ENCODE assay signal across 16 mouse cellular contexts in genomic region chr3:65722897-65723296, GRCm38 (mm10).
"Had no signal": no experiment of that assay in that cellular context is flagged by ENCODE, and none has a peak within 500 bp of the region (broad histone marks: within the 10 kb centered on the region; RNA-seq: fewer than 3 reads in every experiment).

No protein-coding gene starts in this region.

- H3K9ac ChIP-seq: limb, embryonic 12.5 days; liver, embryonic 13.5 days; liver, postnatal 0 days; lung, embryonic 15.5 days; midbrain, embryonic 15.5 days; neural tube, embryonic 12.5 days; stomach, embryonic 15.5 days had no signal

- H3K4me3 ChIP-seq: limb, embryonic 12.5 days; liver, embryonic 13.5 days; lung, embryonic 15.5 days; megakaryocyte, embryonic 14.5 days; midbrain, embryonic 15.5 days; neural tube, embryonic 12.5 days; stomach, embryonic 15.5 days had no signal

- H3K27ac ChIP-seq: limb, embryonic 12.5 days; liver, embryonic 13.5 days; lung, embryonic 15.5 days; macrophage; midbrain, embryonic 15.5 days; neural tube, embryonic 12.5 days; stomach, embryonic 15.5 days had no signal

- H3K4me1 ChIP-seq: liver, embryonic 13.5 days; lung, embryonic 15.5 days; megakaryocyte, embryonic 14.5 days; midbrain, embryonic 15.5 days; neural tube, embryonic 12.5 days; stomach, embryonic 15.5 days had no signal

- H3K36me3 ChIP-seq: limb, embryonic 12.5 days; liver, embryonic 13.5 days; lung, embryonic 15.5 days; midbrain, embryonic 15.5 days; neural tube, embryonic 12.5 days; stomach, embryonic 15.5 days had no signal

- DNase-seq: liver; liver, embryonic 13.5 days; liver, postnatal 0 days; lung, postnatal 14 days; right cerebral cortex, postnatal 4 days; thymus, adult 2 months; thymus, postnatal 36 days had no signal

- H3K4me2 ChIP-seq: limb, embryonic 12.5 days; liver, embryonic 13.5 days; lung, embryonic 15.5 days; midbrain, embryonic 11.5 days; midbrain, embryonic 15.5 days; neural tube, embryonic 12.5 days; stomach, embryonic 15.5 days had no signal

- H3K9me3 ChIP-seq: limb, embryonic 12.5 days; liver, embryonic 13.5 days; lung, embryonic 15.5 days; megakaryocyte, embryonic 14.5 days; midbrain, embryonic 15.5 days; neural tube, embryonic 12.5 days; stomach, embryonic 15.5 days had no signal

- ATAC-seq: intestine, embryonic 16.5 days; midbrain, embryonic 15.5 days had no signal

- H3K27me3 ChIP-seq: limb, embryonic 12.5 days; liver, embryonic 13.5 days; lung, embryonic 15.5 days; megakaryocyte, embryonic 14.5 days; midbrain, embryonic 15.5 days; neural tube, embryonic 12.5 days; stomach, embryonic 15.5 days had no signal
